Mouse (Mus musculus): ENCODE measurements around the gene Radil. TPM values are rescaled to one million over a fixed set of nuclear protein-coding genes. Genes with fewer than 3 reads are reported as not detected.

Radil gene
- polyA plus RNA-seq, 1 experiment from 2014 or later = 20.1 TPM

DNA sequence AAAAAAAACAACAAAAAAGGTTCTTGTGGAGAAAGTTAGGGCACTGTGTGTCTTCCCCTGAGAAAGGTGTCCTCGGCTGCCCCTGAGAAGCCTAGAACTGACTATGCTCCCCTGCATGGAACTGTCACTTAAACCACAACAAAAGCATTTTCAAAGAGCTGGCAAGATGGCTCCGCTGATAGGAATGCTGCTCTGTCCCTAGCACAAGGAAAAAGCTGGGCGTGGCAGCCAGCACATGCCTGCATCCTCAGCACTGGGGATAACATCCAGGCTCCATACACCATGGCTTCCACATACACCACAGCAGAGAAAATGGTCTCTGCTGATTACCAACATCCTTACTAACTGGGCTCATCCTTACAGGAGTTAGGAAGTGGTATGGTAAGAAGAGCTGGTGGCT, 3.8 kb downstream of the Radil start:
- Histone ChIP-seq H3K9ac (replicated peaks; ENCODE audit: low read depth, low read length) (no peak overlapping the region), H3K4me1 (ENCODE audit: control insufficient read depth, insufficient read depth, low read length) (peaks cover 15% of the 10 kb centered on the region), H3K9me3 (ENCODE audit: control insufficient read depth, low read length) (no peaks in the 10 kb centered on the region), H3K4me3 (ENCODE audit: low read depth, low read length) (no peak overlapping the region), H3K27me3 (ENCODE audit: control insufficient read depth, insufficient read depth, low read length) (no peaks in the 10 kb centered on the region), H3K4me2 (ENCODE audit: low read depth, low read length) (no peak overlapping the region), H3K36me3 (ENCODE audit: control insufficient read depth, insufficient read depth, low read length) (no peaks in the 10 kb centered on the region), H3K27ac (ENCODE audit: low read depth, low read length) (no peak overlapping the region)
- ATAC-seq (ENCODE audit: low read depth) = no peak
- WGBS = 81% methylated on average over 3 of the region's 3 CpGs

DNA sequence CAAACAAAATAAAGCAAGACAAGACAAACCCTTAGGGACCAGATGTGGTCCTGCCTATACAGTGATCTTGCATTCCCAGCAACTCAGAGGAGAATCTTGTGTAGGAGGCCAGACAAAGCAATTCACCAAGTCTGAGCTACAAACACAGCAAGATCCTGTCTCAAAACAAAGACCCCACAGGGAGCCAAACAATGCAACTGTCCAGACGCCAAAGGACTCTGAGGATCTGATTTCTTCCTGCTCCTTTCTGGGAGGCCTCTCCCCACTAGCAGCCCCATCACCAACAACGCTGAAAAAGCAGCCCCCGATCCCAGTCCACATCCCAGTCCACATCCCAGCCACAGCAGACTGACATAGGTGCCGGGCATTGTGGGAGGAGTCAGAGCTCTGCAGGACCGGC, 4.6 kb downstream of the Radil start:
- Histone ChIP-seq H3K9ac (replicated peaks; ENCODE audit: low read depth, low read length) (no peak overlapping the region), H3K27ac (ENCODE audit: low read depth, low read length) (no peak overlapping the region), H3K4me1 (ENCODE audit: control insufficient read depth, insufficient read depth, low read length) (peaks cover 15% of the 10 kb centered on the region), H3K27me3 (ENCODE audit: control insufficient read depth, insufficient read depth, low read length) (no peaks in the 10 kb centered on the region), H3K4me3 (ENCODE audit: low read depth, low read length) (no peak overlapping the region), H3K36me3 (ENCODE audit: control insufficient read depth, insufficient read depth, low read length) (no peaks in the 10 kb centered on the region), H3K9me3 (ENCODE audit: control insufficient read depth, low read length) (no peaks in the 10 kb centered on the region), H3K4me2 (ENCODE audit: low read depth, low read length) (no peak overlapping the region)
- ATAC-seq (ENCODE audit: low read depth) = no peak
- WGBS = 4% methylated on average over 5 of the region's 5 CpGs

DNA sequence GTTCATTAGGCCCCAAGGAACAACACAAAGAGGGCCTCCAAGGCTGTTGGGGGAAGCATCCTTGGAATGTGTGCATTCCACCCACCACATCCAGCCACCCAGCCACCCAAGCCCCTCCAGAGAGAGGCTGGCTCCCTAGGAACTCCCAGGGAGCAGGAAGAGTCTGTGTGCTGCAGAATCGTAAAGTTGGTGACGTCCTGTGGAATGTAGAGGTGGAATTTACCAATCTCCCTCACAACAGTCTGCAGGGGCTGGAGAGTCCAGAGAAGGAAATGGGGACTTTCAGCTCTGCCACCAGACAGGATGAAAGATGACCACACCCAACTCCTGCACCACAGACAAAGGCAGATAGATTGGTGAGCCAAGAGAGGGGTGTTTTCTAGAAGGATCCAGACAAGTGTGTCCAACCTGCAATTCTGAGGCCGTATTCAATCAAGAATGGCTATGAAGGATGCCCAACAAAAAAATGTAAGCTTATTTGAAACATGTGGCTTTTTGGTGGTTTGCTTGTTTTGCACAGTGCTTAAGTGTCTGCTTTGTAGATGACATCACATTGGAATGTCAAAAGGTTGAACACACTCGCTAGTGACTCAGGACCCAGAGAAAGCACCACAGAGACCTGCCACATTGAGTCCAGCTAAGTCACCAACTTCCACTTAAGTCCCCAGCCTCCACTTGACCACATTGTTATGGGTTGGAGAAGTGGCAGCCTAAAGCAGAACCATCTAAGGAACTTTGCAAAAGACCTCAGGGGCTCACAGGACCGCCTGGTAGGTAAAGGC, 5.7 kb downstream of the Radil start:
- H3K36me3 ChIP-seq (ENCODE audit: control insufficient read depth, insufficient read depth, low read length) = no peaks in the 10 kb centered on the region
- H3K27ac ChIP-seq (ENCODE audit: low read depth, low read length) = no peak overlapping the region
- 79% methylated on average over 5 of the region's 5 CpGs for WGBS
- H3K9me3 ChIP-seq (ENCODE audit: control insufficient read depth, low read length) = no peaks in the 10 kb centered on the region
- no peak for ATAC-seq (ENCODE audit: low read depth)
- no peaks in the 10 kb centered on the region for H3K27me3 ChIP-seq (ENCODE audit: control insufficient read depth, insufficient read depth, low read length)
- no peak overlapping the region for H3K9ac ChIP-seq (replicated peaks; ENCODE audit: low read depth, low read length)
- H3K4me2 ChIP-seq (ENCODE audit: low read depth, low read length) = no peak overlapping the region
- H3K4me1 ChIP-seq (ENCODE audit: control insufficient read depth, insufficient read depth, low read length) = peaks cover 11% of the 10 kb centered on the region
- no peak overlapping the region for H3K4me3 ChIP-seq (ENCODE audit: low read depth, low read length)

DNA sequence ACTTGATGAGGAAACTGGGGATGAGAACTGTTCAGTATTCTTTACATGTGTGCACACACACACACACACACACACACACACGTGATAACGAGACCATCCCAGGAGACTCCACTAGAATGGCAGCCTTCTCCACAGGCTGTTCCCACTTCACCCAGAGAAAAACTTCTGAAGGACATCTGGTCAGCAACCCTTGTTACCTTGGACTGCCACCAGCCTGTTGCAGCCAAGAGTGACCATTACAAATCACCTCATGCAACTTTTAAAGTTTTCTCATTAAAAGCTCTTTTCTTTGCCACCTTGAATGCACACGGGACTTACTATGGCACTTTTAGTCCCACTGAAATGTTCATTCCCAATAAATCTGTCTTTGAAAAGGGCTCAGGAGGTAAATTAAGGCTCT, 13.6 kb downstream of the Radil start:
- 81% methylated on average over 3 of the region's 3 CpGs for WGBS

DNA sequence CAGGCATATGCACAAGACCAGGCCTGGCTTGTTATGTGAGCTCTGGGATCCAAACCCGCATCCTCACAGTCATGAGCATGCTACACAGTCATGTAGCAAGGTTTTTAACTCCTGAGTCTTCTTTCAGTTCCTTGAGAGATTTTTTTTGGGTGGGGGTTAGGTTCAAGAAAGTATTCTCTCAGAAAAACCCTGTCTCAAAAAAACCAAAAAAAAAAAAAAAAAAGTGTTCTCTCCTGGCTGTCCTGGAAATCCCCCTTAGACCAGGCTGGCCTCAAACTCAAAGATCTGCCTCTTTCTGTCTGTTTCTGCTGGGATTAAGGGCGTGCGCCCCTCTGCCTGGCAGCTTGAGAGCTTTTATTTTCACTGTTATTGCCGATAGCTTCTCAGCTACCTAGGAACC, 15.5 kb downstream of the Radil start:
- Histone ChIP-seq H3K4me3 (ENCODE audit: low read depth, low read length) (no peak overlapping the region), H3K9ac (replicated peaks; ENCODE audit: low read depth, low read length) (no peak overlapping the region), H3K9me3 (ENCODE audit: control insufficient read depth, low read length) (no peaks in the 10 kb centered on the region), H3K36me3 (ENCODE audit: control insufficient read depth, insufficient read depth, low read length) (no peaks in the 10 kb centered on the region), H3K27me3 (ENCODE audit: control insufficient read depth, insufficient read depth, low read length) (no peaks in the 10 kb centered on the region), H3K4me2 (ENCODE audit: low read depth, low read length) (no peak overlapping the region), H3K27ac (ENCODE audit: low read depth, low read length) (no peak overlapping the region), H3K4me1 (ENCODE audit: control insufficient read depth, insufficient read depth, low read length) (no peaks in the 10 kb centered on the region)
- ATAC-seq (ENCODE audit: low read depth) = no peak
- WGBS = 77% methylated on average over 4 of the region's 4 CpGs

More for the DNA sequence above, 13.6 kb downstream of the Radil start:
- no peak for ATAC-seq (ENCODE audit: low read depth)
- Histone ChIP-seq H3K4me1 (ENCODE audit: control insufficient read depth, insufficient read depth, low read length) (no peaks in the 10 kb centered on the region), H3K4me2 (ENCODE audit: low read depth, low read length) (no peak overlapping the region), H3K4me3 (ENCODE audit: low read depth, low read length) (no peak overlapping the region), H3K36me3 (ENCODE audit: control insufficient read depth, insufficient read depth, low read length) (no peaks in the 10 kb centered on the region), H3K27me3 (ENCODE audit: control insufficient read depth, insufficient read depth, low read length) (no peaks in the 10 kb centered on the region), H3K9me3 (ENCODE audit: control insufficient read depth, low read length) (no peaks in the 10 kb centered on the region), H3K27ac (ENCODE audit: low read depth, low read length) (no peak overlapping the region), H3K9ac (replicated peaks; ENCODE audit: low read depth, low read length) (no peak overlapping the region)

DNA sequence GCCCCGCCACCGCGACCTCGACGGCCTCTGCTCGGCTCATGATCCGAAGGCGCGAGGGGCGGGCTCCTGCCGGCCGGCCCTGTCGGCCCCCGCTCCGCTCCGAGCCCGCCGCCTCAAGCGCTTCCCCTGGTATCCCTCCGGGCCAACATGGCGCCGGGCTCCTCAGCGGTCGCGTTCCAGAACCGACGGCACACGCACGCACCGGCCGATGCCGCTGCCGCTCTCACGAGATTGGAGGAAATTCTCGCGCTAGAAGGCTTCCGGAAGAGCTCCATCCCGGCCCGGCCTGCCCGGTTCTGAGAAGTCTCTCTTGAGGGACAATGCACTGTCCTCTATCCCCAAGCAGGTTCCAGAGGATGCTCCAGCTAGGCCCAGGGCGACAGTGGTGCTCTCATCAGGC, 21.0 kb downstream of the Radil start, which contains the start of gene Papolb:
Gene Papolb, minus strand, starts transcription at position 162 of the 400 bp plus-strand sequence.
- Histone ChIP-seq H3K9me3 (ENCODE audit: control insufficient read depth, low read length) (no peaks in the 10 kb centered on the region), H3K27me3 (ENCODE audit: control insufficient read depth, insufficient read depth, low read length) (no peaks in the 10 kb centered on the region), H3K4me1 (ENCODE audit: control insufficient read depth, insufficient read depth, low read length) (no peaks in the 10 kb centered on the region), H3K27ac (ENCODE audit: low read depth, low read length) (no peak within 1 kb of the TSS), H3K36me3 (ENCODE audit: control insufficient read depth, insufficient read depth, low read length) (no peaks in the 10 kb centered on the region), H3K4me2 (ENCODE audit: low read depth, low read length) (no peak within 1 kb of the TSS; the same call in 1 of the 2 replicates), H3K4me3 (ENCODE audit: low read depth, low read length) (no peak within 1 kb of the TSS), H3K9ac (replicated peaks; ENCODE audit: low read depth, low read length) (no peak within 1 kb of the TSS)
- ATAC-seq (ENCODE audit: low read depth) = no peak
- WGBS = 34% methylated on average over 37 of the region's 41 CpGs

DNA sequence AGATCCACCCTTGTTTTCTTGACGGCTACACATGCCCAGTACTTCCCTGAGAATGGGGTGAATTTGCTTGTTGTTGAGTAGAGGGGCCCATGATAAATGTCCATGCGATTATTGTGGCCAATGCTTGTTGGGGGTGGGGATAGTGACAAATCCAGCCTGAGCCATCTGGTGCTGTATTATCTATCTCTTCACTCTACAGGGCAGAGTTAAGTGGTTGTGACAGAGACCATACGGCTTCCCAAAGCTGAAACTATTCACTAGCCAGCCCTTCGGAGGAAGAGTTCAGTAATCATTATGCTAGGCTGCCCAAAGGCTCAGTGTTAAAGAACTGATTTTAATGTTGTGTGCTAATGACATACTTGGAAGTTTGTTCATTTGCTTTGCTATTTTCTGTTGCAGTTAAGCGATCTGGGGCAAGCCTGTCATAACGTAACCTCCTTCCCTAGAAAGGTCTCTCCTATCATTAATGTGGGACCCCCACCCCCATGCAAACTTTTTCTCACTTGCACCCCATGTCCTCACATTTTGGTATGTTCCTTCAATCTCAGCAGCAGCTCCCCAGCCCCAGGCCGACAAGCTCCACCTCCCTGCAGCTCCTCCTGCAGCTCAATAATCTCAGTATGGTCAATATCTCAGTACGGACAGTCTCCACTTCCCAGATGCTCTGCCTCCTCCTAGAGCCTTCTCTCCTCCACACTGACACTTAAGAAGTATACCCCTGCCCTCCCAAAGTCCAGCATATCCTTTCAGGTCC, 26.0 kb downstream of the Radil start:
- H3K4me1 ChIP-seq (ENCODE audit: control insufficient read depth, insufficient read depth, low read length) = no peaks in the 10 kb centered on the region
- H3K27me3 ChIP-seq (ENCODE audit: control insufficient read depth, insufficient read depth, low read length) = no peaks in the 10 kb centered on the region
- no peaks in the 10 kb centered on the region for H3K36me3 ChIP-seq (ENCODE audit: control insufficient read depth, insufficient read depth, low read length)
- no peaks in the 10 kb centered on the region for H3K9me3 ChIP-seq (ENCODE audit: control insufficient read depth, low read length)
- H3K4me2 ChIP-seq (ENCODE audit: low read depth, low read length) = no peak overlapping the region
- no peak overlapping the region for H3K4me3 ChIP-seq (ENCODE audit: low read depth, low read length)
- H3K27ac ChIP-seq (ENCODE audit: low read depth, low read length) = no peak overlapping the region
- WGBS = 76% methylated on average over 8 of the region's 8 CpGs
- no peak overlapping the region for H3K9ac ChIP-seq (replicated peaks; ENCODE audit: low read depth, low read length)
- ATAC-seq (ENCODE audit: low read depth) = no peak

DNA sequence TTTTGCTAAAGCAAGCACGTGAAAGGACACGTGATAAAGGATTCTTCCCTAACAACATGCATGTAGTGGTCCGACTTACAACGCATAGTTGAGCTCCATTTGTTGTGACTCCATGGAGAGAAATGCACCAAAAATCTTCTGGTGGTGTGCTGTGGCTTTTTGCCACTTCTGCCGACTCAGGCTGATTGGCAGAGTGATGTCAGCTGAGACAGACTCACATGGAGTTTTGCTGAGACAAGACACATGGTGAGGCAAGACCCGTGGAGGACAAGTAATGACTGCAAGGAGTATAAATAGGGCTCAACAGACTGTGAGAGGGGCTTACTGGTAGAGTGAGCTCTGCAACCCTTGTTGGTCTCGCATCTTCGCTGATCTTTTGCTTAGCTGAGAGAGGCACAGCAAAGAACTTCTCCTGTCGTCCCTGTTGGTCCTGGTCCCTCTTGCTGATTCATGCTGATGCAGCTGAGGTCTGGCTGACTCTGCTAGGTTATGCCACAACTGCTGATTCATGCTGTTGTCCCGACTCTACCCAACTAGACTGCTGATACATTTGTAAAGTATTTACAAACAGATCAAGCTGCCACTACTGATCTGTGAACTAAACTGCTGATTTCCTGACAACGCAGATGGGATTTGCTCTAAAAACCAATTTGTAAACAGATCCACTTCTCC, 29.6 kb downstream of the Radil start:
- H3K4me3 ChIP-seq (ENCODE audit: low read depth, low read length) = no peak overlapping the region
- no peaks in the 10 kb centered on the region for H3K36me3 ChIP-seq (ENCODE audit: control insufficient read depth, insufficient read depth, low read length)
- no peaks in the 10 kb centered on the region for H3K27me3 ChIP-seq (ENCODE audit: control insufficient read depth, insufficient read depth, low read length)
- H3K4me2 ChIP-seq (ENCODE audit: low read depth, low read length) = no peak overlapping the region
- no peaks in the 10 kb centered on the region for H3K9me3 ChIP-seq (ENCODE audit: control insufficient read depth, low read length)
- H3K27ac ChIP-seq (ENCODE audit: low read depth, low read length) = no peak overlapping the region
- no peaks in the 10 kb centered on the region for H3K4me1 ChIP-seq (ENCODE audit: control insufficient read depth, insufficient read depth, low read length)
- WGBS = 90% methylated on average over 11 of the region's 11 CpGs
- H3K9ac ChIP-seq (replicated peaks; ENCODE audit: low read depth, low read length) = no peak overlapping the region
- ATAC-seq (ENCODE audit: low read depth) = no peak

DNA sequence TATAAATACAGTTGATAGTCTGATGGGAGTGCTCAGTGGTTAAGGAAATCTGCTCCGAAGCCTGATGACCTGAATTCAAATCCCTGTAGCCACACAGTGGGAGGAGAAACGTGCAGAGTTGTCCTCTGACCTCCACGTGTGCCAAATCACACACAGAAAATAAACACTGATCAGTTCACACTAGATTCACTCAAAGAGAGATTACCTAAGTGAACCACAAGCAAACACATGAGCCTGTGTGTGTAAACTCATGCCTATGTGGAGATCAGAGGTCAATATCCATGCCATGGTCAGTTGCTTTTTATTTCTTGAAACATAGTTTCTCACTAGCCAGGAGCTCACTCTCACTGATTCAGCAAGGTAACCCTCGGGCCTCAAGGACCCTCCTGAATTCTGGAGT, 30.5 kb downstream of the Radil start:
- Histone ChIP-seq H3K4me1 (ENCODE audit: control insufficient read depth, insufficient read depth, low read length) (no peaks in the 10 kb centered on the region), H3K27me3 (ENCODE audit: control insufficient read depth, insufficient read depth, low read length) (no peaks in the 10 kb centered on the region), H3K9me3 (ENCODE audit: control insufficient read depth, low read length) (no peaks in the 10 kb centered on the region), H3K27ac (ENCODE audit: low read depth, low read length) (no peak overlapping the region), H3K4me2 (ENCODE audit: low read depth, low read length) (no peak overlapping the region), H3K4me3 (ENCODE audit: low read depth, low read length) (no peak overlapping the region), H3K36me3 (ENCODE audit: control insufficient read depth, insufficient read depth, low read length) (no peaks in the 10 kb centered on the region), H3K9ac (replicated peaks; ENCODE audit: low read depth, low read length) (no peak overlapping the region)
- no peak for ATAC-seq (ENCODE audit: low read depth)
- 88% methylated on average over 4 of the region's 4 CpGs for WGBS

Data from neural tube, embryonic 14.5 days (tissue).